Mouse (Mus musculus): ENCODE data around the gene Rad50. TPM values are rescaled to one million over a fixed set of nuclear protein-coding genes. Genes with fewer than 3 reads are reported as not detected.
A peak's percentile ranks its signal among the peaks of the same experiment; 100 is the strongest.

The Rad50 gene
- polyA plus RNA-seq (2015; fragmentation: Nextera tagmentation; extraction: Ambion mirVana), result 14.8 and 17.1 TPM in 2 replicates

DNA sequence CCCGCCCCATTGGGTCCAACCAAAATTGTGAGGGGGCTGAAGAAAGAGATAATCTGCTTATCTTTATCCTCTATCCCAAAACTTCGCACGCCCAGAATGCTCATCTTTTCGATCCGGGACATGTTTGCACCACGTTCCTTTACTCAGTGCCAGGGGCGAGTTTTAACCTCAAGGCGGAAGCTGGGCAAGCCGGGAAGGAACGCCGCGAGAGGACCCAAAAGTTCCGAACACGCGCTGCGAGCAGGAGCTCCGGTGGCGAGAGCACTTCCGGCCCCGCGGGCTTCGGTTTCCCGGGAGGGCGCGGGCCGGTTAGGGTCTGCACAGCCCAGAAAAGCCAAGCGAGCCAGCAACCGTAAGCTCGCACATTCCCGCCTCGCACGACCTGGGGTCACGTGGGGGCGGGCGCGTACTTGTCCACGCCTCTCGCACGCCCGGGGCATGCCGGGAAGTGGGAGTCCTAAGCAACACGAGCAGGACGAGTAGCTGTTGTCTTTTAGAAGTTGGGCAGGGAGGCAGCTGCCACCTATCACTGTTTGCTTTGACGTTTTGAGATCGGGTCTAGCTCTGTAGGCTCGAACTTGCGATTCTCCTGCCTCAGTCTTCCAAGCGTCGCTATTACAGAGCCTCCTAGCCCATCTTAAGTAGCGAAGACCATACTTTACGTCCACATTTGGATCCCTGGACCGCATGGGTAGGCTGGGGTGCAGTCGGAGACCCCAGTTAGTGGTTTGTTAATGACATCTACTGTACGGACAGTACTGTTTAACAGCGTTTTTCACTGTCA lies at the start of gene Rad50:
TSS of gene Rad50 (minus strand) at position 386 of the 784 bp plus-strand sequence.
- Histone ChIP-seq H3K27me3 (replicated peaks; ENCODE audit: control insufficient read depth, insufficient read depth, low read length) (no peaks in the 10 kb centered on the region), H3K4me1 (replicated peaks; ENCODE audit: control insufficient read depth, insufficient read depth, low read length) (peaks cover 8% of the 10 kb centered on the region), H3K9ac (replicated peaks; ENCODE audit: low read depth, low read length) (peak within 1 kb of the TSS; percentile 75), H3K4me3 (replicated peaks; ENCODE audit: low read length) (peak within 1 kb of the TSS; percentile 93), H3K9me3 (ENCODE audit: control insufficient read depth, low read length) (no peaks in the 10 kb centered on the region), H3K4me2 (ENCODE audit: low read length) (peak within 1 kb of the TSS; percentile 91), H3K36me3 (ENCODE audit: control insufficient read depth, insufficient read depth) (no peaks in the 10 kb centered on the region), H3K27ac (ENCODE audit: low read length) (peak within 1 kb of the TSS; percentile 44; the same call in 1 of the 2 replicates)
- WGBS, result 4% methylated on average over 55 of the region's 55 CpGs
- peak; percentile 97 for ATAC-seq

DNA sequence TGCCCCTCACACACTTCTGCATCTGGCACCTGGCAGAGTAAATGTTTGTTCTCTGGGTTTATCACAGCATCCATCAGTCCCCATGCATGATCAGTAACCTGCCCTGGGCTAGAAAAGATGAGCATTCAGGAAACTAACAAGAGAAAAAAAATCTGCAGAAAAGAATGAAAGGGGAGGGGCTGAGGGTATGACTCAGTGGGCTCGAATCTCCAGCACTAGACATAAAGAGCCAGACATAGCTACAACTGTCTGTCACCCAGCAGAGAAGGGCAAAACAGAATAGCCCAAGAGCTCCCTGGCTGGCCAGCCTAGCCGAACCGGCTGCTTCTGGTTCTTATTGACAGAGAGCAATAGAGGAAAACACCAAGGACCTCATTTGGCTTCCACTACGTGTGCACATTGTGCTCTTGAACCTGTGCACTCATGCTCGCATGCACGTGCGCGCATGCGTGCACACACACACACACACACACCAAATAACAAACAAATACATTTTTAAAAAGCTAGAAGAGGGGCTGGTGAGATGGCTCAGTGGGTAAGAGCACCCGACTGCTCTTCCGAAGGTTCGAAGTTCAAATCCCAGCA lies 48.0 kb upstream of the Rad50 start:
- Histone ChIP-seq H3K9ac (replicated peaks; ENCODE audit: low read depth, low read length) (no peak overlapping the region), H3K4me3 (replicated peaks; ENCODE audit: low read length) (no peak overlapping the region), H3K27me3 (replicated peaks; ENCODE audit: control insufficient read depth, insufficient read depth, low read length) (no peaks in the 10 kb centered on the region), H3K4me1 (replicated peaks; ENCODE audit: control insufficient read depth, insufficient read depth, low read length) (peaks cover 7% of the 10 kb centered on the region; the same call in 1 of the 2 replicates), H3K27ac (ENCODE audit: low read length) (no peak overlapping the region), H3K9me3 (ENCODE audit: control insufficient read depth, low read length) (no peaks in the 10 kb centered on the region), H3K4me2 (ENCODE audit: low read length) (no peak overlapping the region), H3K36me3 (ENCODE audit: control insufficient read depth, insufficient read depth) (no peaks in the 10 kb centered on the region)
- WGBS, result 83% methylated on average over 12 of the region's 12 CpGs
- no peak for ATAC-seq

DNA sequence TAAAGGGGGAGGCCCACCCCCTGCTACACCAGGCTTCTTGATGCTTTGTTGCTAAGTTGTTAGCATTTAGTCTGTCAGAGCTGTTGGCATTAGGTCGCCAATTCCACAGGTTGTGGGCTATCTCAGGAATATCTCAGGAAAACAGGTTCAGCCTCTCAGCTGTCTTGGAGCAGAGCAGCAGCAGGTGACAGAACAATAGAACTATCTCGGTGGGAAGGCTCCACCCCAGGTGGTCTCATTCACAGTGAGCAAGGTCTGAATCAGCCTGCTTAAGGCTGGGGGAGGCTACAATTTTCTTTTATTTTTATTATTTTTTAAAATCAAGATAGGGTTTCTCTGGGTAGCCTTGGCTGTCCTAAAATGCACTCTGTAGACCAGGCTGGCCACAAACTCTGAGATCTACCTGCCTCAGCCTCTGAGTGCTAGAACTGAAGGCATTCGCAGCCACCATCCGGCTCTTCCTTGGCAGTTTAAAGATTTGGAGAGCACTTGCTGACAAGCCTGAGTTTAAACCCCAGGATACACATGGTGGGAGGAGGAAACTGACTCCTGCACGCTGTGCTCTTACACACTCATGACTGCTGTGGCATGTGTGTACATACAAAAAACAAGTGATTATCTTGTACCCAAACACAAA lies 42.7 kb upstream of the Rad50 start:
- ATAC-seq, result no peak
- Histone ChIP-seq H3K27me3 (replicated peaks; ENCODE audit: control insufficient read depth, insufficient read depth, low read length) (no peaks in the 10 kb centered on the region), H3K9ac (replicated peaks; ENCODE audit: low read depth, low read length) (no peak overlapping the region), H3K27ac (ENCODE audit: low read length) (no peak overlapping the region), H3K4me3 (replicated peaks; ENCODE audit: low read length) (no peak overlapping the region), H3K4me1 (replicated peaks; ENCODE audit: control insufficient read depth, insufficient read depth, low read length) (no peaks in the 10 kb centered on the region), H3K36me3 (ENCODE audit: control insufficient read depth, insufficient read depth) (no peaks in the 10 kb centered on the region), H3K4me2 (ENCODE audit: low read length) (no peak overlapping the region), H3K9me3 (ENCODE audit: control insufficient read depth, low read length) (no peaks in the 10 kb centered on the region)
- WGBS, result 48% methylated on average over 5 of the region's 5 CpGs

- no peak overlapping the region for H3K4me2 ChIP-seq (ENCODE audit: low read length)
- no peak overlapping the region for H3K9ac ChIP-seq (replicated peaks; ENCODE audit: low read depth, low read length)
- 61% methylated on average over 4 of the region's 4 CpGs for WGBS
- H3K4me3 ChIP-seq (replicated peaks; ENCODE audit: low read length), result no peak overlapping the region
- ATAC-seq, result no peak
- no peaks in the 10 kb centered on the region for H3K36me3 ChIP-seq (ENCODE audit: control insufficient read depth, insufficient read depth)
- H3K9me3 ChIP-seq (ENCODE audit: control insufficient read depth, low read length), result no peaks in the 10 kb centered on the region
- no peak overlapping the region for H3K27ac ChIP-seq (ENCODE audit: low read length)
- H3K27me3 ChIP-seq (replicated peaks; ENCODE audit: control insufficient read depth, insufficient read depth, low read length), result no peaks in the 10 kb centered on the region
- H3K4me1 ChIP-seq (replicated peaks; ENCODE audit: control insufficient read depth, insufficient read depth, low read length), result no peaks in the 10 kb centered on the region
Observed at GRCm38 (mm10) chr11:53749306-53749705, 42.2 kb upstream of the Rad50 start.

GRCm38 (mm10) chr11:53748614-53749013 lies 41.5 kb upstream of the Rad50 start:
- no peaks in the 10 kb centered on the region for H3K27me3 ChIP-seq (replicated peaks; ENCODE audit: control insufficient read depth, insufficient read depth, low read length)
- H3K36me3 ChIP-seq (ENCODE audit: control insufficient read depth, insufficient read depth), result no peaks in the 10 kb centered on the region
- H3K4me3 ChIP-seq (replicated peaks; ENCODE audit: low read length), result no peak overlapping the region
- no peak for ATAC-seq
- no peaks in the 10 kb centered on the region for H3K4me1 ChIP-seq (replicated peaks; ENCODE audit: control insufficient read depth, insufficient read depth, low read length)
- no peak overlapping the region for H3K4me2 ChIP-seq (ENCODE audit: low read length)
- H3K9ac ChIP-seq (replicated peaks; ENCODE audit: low read depth, low read length), result no peak overlapping the region
- WGBS, result 87% methylated on average over 6 of the region's 6 CpGs
- H3K9me3 ChIP-seq (ENCODE audit: control insufficient read depth, low read length), result no peaks in the 10 kb centered on the region
- no peak overlapping the region for H3K27ac ChIP-seq (ENCODE audit: low read length)

- no peaks in the 10 kb centered on the region for H3K4me1 ChIP-seq (replicated peaks; ENCODE audit: control insufficient read depth, insufficient read depth, low read length)
- no peaks in the 10 kb centered on the region for H3K36me3 ChIP-seq (ENCODE audit: control insufficient read depth, insufficient read depth)
- no peak for ATAC-seq
- 92% methylated on average over 9 of the region's 9 CpGs for WGBS
- no peaks in the 10 kb centered on the region for H3K9me3 ChIP-seq (ENCODE audit: control insufficient read depth, low read length)
- no peak overlapping the region for H3K4me3 ChIP-seq (replicated peaks; ENCODE audit: low read length)
- H3K27ac ChIP-seq (ENCODE audit: low read length), result no peak overlapping the region
- no peak overlapping the region for H3K4me2 ChIP-seq (ENCODE audit: low read length)
- H3K27me3 ChIP-seq (replicated peaks; ENCODE audit: control insufficient read depth, insufficient read depth, low read length), result no peaks in the 10 kb centered on the region
- no peak overlapping the region for H3K9ac ChIP-seq (replicated peaks; ENCODE audit: low read depth, low read length)
Observed at GRCm38 (mm10) chr11:53747985-53748384, 40.9 kb upstream of the Rad50 start.

DNA sequence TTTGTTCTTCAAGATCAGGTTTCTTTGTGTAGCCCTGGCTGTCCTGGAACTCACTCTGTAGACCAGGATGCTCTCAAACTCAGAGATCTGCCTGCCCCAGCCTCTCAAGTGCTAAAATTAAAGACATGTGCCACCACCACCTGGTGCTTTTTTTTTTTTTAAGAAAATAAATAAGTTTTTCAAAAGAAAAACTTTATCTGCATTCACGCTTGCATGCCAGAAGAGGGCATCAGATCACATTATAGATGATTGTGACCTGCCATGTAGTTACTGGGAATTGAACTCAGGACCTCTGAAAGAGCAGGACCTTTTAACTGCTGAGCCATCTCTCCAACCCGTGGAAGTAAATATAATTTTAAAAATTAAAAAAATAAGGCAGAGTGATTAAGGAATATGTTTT lies 38.1 kb upstream of the Rad50 start:
- no peak for ATAC-seq
- Histone ChIP-seq H3K4me2 (ENCODE audit: low read length) (no peak overlapping the region), H3K9me3 (ENCODE audit: control insufficient read depth, low read length) (no peaks in the 10 kb centered on the region), H3K9ac (replicated peaks; ENCODE audit: low read depth, low read length) (no peak overlapping the region), H3K27ac (ENCODE audit: low read length) (no peak overlapping the region), H3K36me3 (ENCODE audit: control insufficient read depth, insufficient read depth) (no peaks in the 10 kb centered on the region), H3K4me1 (replicated peaks; ENCODE audit: control insufficient read depth, insufficient read depth, low read length) (no peaks in the 10 kb centered on the region), H3K27me3 (replicated peaks; ENCODE audit: control insufficient read depth, insufficient read depth, low read length) (no peaks in the 10 kb centered on the region), H3K4me3 (replicated peaks; ENCODE audit: low read length) (no peak overlapping the region)
- WGBS, result 86% methylated on average over 2 of the region's 2 CpGs

DNA sequence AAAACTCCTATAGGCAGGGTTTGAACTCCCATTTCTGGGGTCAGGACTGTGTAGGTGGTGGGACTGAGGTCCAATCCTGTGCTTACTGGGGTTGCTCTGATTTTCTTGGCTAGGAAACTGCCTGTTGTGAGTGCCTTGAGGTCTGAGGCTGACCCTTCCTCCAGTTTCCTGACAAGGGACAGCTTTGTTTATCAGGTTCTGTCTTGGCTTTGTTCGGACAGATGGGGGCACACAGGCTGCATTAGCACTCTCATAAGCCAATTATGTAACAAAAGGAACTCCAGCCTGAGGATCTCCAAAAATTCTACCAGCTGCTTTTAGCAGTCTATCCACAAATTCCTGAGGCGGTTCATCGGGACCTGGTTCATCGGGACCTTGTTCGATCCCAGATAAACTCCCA lies 35.2 kb upstream of the Rad50 start:
- no peaks in the 10 kb centered on the region for H3K9me3 ChIP-seq (ENCODE audit: control insufficient read depth, low read length)

GRCm38 (mm10) chr11:53737573-53737946 lies 30.4 kb upstream of the Rad50 start:
- Histone ChIP-seq H3K9ac (replicated peaks; ENCODE audit: low read depth, low read length) (no peak overlapping the region), H3K36me3 (ENCODE audit: control insufficient read depth, insufficient read depth) (no peaks in the 10 kb centered on the region), H3K4me1 (replicated peaks; ENCODE audit: control insufficient read depth, insufficient read depth, low read length) (no peaks in the 10 kb centered on the region), H3K27ac (ENCODE audit: low read length) (no peak overlapping the region), H3K27me3 (replicated peaks; ENCODE audit: control insufficient read depth, insufficient read depth, low read length) (no peaks in the 10 kb centered on the region), H3K9me3 (ENCODE audit: control insufficient read depth, low read length) (no peaks in the 10 kb centered on the region), H3K4me3 (replicated peaks; ENCODE audit: low read length) (no peak overlapping the region), H3K4me2 (ENCODE audit: low read length) (no peak overlapping the region)
- 47% methylated on average over 6 of the region's 6 CpGs for WGBS
- no peak for ATAC-seq

More for the DNA sequence above, 35.2 kb upstream of the Rad50 start:
- H3K9ac ChIP-seq (replicated peaks; ENCODE audit: low read depth, low read length), result no peak overlapping the region
- no peak overlapping the region for H3K27ac ChIP-seq (ENCODE audit: low read length)
- no peaks in the 10 kb centered on the region for H3K4me1 ChIP-seq (replicated peaks; ENCODE audit: control insufficient read depth, insufficient read depth, low read length)
- H3K4me2 ChIP-seq (ENCODE audit: low read length), result no peak overlapping the region
- no peak for ATAC-seq
- no peaks in the 10 kb centered on the region for H3K27me3 ChIP-seq (replicated peaks; ENCODE audit: control insufficient read depth, insufficient read depth, low read length)
- no peak overlapping the region for H3K4me3 ChIP-seq (replicated peaks; ENCODE audit: low read length)
- 4% methylated on average over 5 of the region's 5 CpGs for WGBS
- H3K36me3 ChIP-seq (ENCODE audit: control insufficient read depth, insufficient read depth), result no peaks in the 10 kb centered on the region
